Mouse (Mus musculus) activated CD4-positive, CD25-positive, alpha-beta regulatory T cell (primary cell): ENCODE measurements around the gene Lipk. TPM values are rescaled to one million over a fixed set of nuclear protein-coding genes. Genes with fewer than 3 reads are reported as not detected.

ENCODE experiments used
- polyA plus RNA-seq, 2 experiments: library from polyadenylated mRNA; unstranded; fragments of 100-300 nt; shearing (Covaris generic); gene quantifications; one replicate each; pipeline ENCODE4 v1.2.1; 2017

Lipk gene
- under 1 TPM in 1 of 2 experiments, not detected in 1; 0.14 TPM for polyA plus RNA-seq

GRCm38 (mm10) chr19:34008002-34008401 lies at the start of gene Lipk:
Gene Lipk, plus strand, starts transcription at chr19:34008290.

DNA sequence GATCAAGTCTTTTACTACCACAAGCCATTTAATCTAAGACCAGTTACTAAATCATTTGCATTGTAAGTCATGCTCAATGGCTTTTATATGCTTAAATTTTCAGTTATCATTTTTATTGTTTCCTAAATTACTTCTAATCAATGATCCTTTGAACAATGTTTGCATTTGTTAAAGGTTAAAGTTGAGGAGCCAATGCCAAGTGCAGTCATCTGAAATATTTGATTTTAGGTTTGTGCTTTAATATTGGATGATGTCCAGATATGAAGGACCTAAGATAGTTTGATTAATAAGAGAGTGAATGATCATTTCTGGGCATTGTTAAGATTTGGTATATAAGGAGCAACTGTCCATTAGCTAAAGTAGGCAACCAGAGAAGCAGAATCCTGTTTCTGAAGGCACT lies 47.2 kb upstream of the Lipk start, which contains the start of gene Lipf:
TSS of gene Lipf (plus strand) at position 301 of the 400 bp plus-strand sequence.

DNA sequence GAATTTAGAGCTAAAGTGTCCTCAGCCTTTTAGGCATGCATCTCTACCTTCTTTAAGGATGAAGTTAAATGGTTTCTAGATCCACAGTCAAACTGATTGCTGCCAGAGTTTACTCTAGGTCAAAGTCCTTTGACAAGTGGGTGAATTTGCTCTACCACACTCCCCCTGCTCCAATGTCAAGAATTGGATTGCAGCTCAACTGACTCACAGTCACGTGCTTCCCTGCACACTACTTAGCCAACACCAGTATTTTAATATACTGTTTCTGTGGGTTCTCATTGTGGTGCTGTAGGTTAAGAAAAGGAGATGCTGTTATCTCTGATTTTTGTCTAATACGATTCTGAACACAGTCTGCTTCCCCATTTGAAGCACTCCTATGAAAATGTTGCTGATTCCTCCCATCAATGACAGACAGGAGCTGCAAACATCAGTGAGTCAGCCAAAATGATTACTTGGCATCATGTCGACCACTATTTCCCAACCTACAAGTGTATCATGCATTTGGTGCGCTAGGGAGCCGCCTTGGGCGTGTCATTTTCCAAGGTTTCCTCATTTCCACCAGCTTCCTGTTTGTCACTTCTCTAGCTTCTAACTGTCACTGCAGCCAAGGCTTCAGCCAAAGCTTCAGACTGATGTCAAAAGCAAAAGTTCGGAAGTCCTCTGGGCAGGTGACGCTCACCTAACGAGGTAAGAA lies 58.8 kb downstream of the Lipk start, which contains the start of gene Lipn:
TSS of gene Lipn (plus strand) at position 580 of the 694 bp plus-strand sequence.

Other genes with a start within 250 kb of the Lipk start
- gene Lipo3, start 246.3 kb upstream of the Lipk start, polyA plus RNA-seq, result 10 to 100 TPM; 13.8 to 17.5 TPM
- not detected for gene Lipo1, start 220.8 kb upstream of the Lipk start, polyA plus RNA-seq
- under 1 TPM in 1 of 2 experiments, not detected in 1; 0.32 TPM for gene Lipf, start 47.1 kb upstream of the Lipk start, polyA plus RNA-seq
- gene Lipn, start 59.1 kb downstream of the Lipk start, polyA plus RNA-seq, result not detected
- under 1 TPM in 1 of 2 experiments, not detected in 1; 0.25 TPM for gene Lipm, start 92.6 kb downstream of the Lipk start, polyA plus RNA-seq
- gene Ankrd22, start 157.8 kb downstream of the Lipk start, polyA plus RNA-seq, result under 1 TPM; 0.16 to 0.23 TPM
- 10 to 100 TPM; 87.6 to 89.5 TPM for gene Stambpl1, start 183.9 kb downstream of the Lipk start, polyA plus RNA-seq
- gene Acta2, start 247.3 kb downstream of the Lipk start, polyA plus RNA-seq, result under 1 TPM in 1 of 2 experiments, not detected in 1; 0.14 TPM